Mouse (Mus musculus) forebrain, embryonic 16.5 days (tissue): ENCODE measurements around the gene Iqcf5. TPM values are rescaled to one million over a fixed set of nuclear protein-coding genes. Genes with fewer than 3 reads are reported as not detected.
A peak's percentile ranks its signal among the peaks of the same experiment; 100 is the strongest.

ENCODE experiments used
- ATAC-seq: fragments of 200-750 bp; cut with Nextera tagmentation; 2 replicates; pipeline ENCODE4 v1.8.0; 2017; ENCODE audit warnings: mild to moderate bottlenecking, moderate library complexity
- H3K27ac ChIP-seq: fragments of 300-500 bp; sonication (generic); 2 replicates; pipeline ENCODE4 v1.5.1; 2014; ENCODE audit warnings: low read length, control low read depth
- H3K27me3 ChIP-seq: fragments of 300-500 bp; sonication (generic); replicated peaks from 2 replicates; pipeline ENCODE4 v1.6.1; 2014; ENCODE audit warnings: low read length; ENCODE audit not compliant: control insufficient read depth, insufficient read depth
- H3K36me3 ChIP-seq: fragments of 300-500 bp; sonication (generic); 2 replicates; pipeline ENCODE4 v1.6.1; 2014; ENCODE audit not compliant: control insufficient read depth, insufficient read depth
- H3K4me1 ChIP-seq: fragments of 300-500 bp; sonication (generic); replicated peaks from 2 replicates; pipeline ENCODE4 v1.6.1; 2014; ENCODE audit warnings: low read length; ENCODE audit not compliant: control insufficient read depth, insufficient read depth
- H3K4me2 ChIP-seq: fragments of 300-500 bp; sonication (generic); 2 replicates; pipeline ENCODE4 v1.6.1; 2014; ENCODE audit warnings: mild to moderate bottlenecking, low read length, control low read depth
- H3K4me3 ChIP-seq: fragments of 300-500 bp; sonication (generic); replicated peaks from 2 replicates; pipeline ENCODE4 v1.5.1; 2014; ENCODE audit warnings: mild to moderate bottlenecking, low read length, control low read depth
- H3K9ac ChIP-seq: fragments of 300-500 bp; sonication (generic); replicated peaks from 2 replicates; pipeline ENCODE4 v1.6.1; 2014; ENCODE audit warnings: low read depth, low read length, control low read depth
- H3K9me3 ChIP-seq: fragments of 300-500 bp; sonication (generic); 2 replicates; pipeline ENCODE4 v1.6.1; 2016; ENCODE audit warnings: low read length; ENCODE audit not compliant: control insufficient read depth
- WGBS: fragments of 180-500 bp; shearing (Covaris S2); extraction: QIAGEN DNeasy Blood & Tissue Kit; methylation state at CpG from one replicate; pipeline ENCODE4 v1.1.7; 2014; 5-methylcytosine and 5-hydroxymethylcytosine counted together
- polyA plus RNA-seq: library from polyadenylated mRNA; unstranded; fragments of >200 nt; fragmentation: Nextera tagmentation; extraction: Ambion mirVana; gene quantifications from 2 replicates; pipeline ENCODE4 v1.2.1, GENCODE M21; 2015

Gene Iqcf5
- polyA plus RNA-seq, 1 experiment from 2014 or later: not detected

DNA sequence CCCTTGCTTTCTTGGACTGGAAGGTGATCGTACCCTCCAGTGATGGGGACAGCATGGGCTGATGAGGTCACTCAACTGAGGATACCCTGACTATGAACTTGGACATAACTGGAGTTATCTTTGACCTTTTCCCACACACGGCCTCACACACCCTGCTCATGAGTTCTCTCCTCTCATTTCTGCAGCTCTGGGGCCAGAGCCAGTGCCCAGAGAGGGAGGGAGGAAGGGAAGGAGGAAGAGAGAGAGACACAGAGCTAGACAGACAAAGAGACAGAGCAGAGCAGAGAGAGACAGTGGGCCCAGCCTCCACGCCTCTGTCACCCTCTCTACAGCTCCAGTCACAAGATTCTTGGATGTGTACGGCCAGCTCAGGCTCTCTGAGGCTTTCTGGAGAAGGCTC lies 42.1 kb upstream of the Iqcf5 start:
- H3K4me2 ChIP-seq: no peak overlapping the region
- H3K4me1 ChIP-seq: peaks cover 8% of the 10 kb centered on the region; the same call in 1 of the 2 replicates
- H3K9ac ChIP-seq: no peak overlapping the region
- 64% methylated on average over 4 of the region's 4 CpGs for WGBS
- no peak for ATAC-seq
- H3K36me3 ChIP-seq: no peaks in the 10 kb centered on the region
- H3K27ac ChIP-seq: no peak overlapping the region
- no peaks in the 10 kb centered on the region for H3K27me3 ChIP-seq
- no peaks in the 10 kb centered on the region for H3K9me3 ChIP-seq
- H3K4me3 ChIP-seq: no peak overlapping the region

DNA sequence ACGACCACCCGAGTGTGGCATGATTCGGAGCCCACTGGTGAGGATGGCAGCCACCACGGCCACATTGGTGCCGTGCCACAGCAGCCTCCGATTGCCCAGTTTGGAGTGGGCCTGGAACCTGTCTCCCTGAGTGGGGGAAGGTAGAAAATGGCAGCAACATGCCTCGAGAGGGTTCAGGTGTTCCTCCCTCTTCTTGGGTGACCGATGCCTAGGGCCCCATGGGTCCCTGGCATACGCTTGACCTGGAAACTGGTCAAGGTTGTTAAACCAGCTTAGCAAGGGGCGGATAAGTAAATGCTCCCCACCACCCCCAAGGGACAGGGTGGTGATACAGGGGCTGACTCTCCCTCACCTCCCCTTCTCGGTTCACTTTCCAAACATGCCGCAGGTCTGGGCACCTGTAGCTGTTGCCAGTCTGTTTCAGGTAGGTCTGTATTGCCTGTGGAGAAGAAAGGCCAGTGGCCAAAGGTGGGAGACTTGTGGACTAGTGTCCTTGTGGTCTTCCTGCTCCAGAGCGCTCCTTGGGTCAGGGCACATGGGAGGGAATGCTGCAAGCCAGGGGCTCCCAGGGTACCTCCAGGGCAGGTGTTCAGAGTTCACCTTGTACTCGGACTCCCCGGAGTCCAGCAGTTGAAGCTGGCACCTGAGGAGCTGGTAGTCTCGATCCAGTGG lies 41.2 kb upstream of the Iqcf5 start:
- Histone ChIP-seq H3K36me3 (no peaks in the 10 kb centered on the region), H3K4me1 (peaks cover 15% of the 10 kb centered on the region), H3K9ac (no peak overlapping the region), H3K9me3 (no peaks in the 10 kb centered on the region), H3K4me2 (no peak overlapping the region), H3K27ac (no peak overlapping the region), H3K4me3 (no peak overlapping the region), H3K27me3 (no peaks in the 10 kb centered on the region)
- no peak for ATAC-seq
- 90% methylated on average over 16 of the region's 16 CpGs for WGBS

DNA sequence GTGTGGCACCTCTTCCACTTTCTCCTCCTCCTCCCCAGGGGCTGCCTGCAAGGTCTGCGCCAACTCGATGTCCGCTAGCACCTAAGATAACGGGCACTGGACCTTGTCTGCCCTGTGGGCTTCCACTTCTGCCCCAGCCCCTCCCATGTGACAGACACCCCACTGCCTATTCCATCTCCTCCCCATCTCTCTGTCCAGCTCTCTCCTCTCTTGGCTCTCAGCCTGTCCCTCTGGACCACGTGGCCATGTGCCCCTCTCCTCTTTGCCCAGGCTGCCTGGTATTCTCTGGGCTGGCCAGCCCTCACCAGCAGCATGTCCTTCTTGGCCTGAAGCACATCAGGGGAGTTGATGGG lies 40.6 kb upstream of the Iqcf5 start:
- Histone ChIP-seq H3K27me3 (no peaks in the 10 kb centered on the region), H3K4me3 (no peak overlapping the region), H3K9ac (no peak overlapping the region), H3K36me3 (no peaks in the 10 kb centered on the region), H3K27ac (no peak overlapping the region), H3K4me2 (no peak overlapping the region), H3K4me1 (peaks cover 20% of the 10 kb centered on the region), H3K9me3 (no peaks in the 10 kb centered on the region)
- no peak for ATAC-seq
- WGBS: 81% methylated on average over 5 of the region's 5 CpGs

DNA sequence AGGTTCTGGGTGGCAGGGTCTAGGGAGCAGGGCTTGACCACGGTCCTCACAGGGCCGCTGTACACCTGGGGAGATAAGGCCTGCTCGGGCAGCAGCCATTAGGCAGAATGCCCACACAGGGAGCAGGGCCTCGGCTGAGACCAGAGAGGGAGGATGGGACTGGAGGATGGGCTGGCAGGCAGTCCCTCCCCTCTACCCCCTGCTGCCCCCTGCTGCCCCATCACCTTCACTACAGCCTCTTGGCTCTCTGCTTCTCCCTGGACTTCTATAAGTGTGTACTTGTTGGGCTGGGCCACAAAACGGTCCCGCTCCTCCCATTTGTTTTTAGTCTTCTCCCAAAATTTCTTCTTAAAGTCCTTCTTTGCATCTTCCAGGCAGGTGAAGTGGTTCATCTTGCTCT lies 39.9 kb upstream of the Iqcf5 start:
- no peak overlapping the region for H3K27ac ChIP-seq
- no peak overlapping the region for H3K4me3 ChIP-seq
- no peaks in the 10 kb centered on the region for H3K9me3 ChIP-seq
- H3K9ac ChIP-seq: no peak overlapping the region
- ATAC-seq: no peak
- peaks cover 20% of the 10 kb centered on the region for H3K4me1 ChIP-seq
- H3K36me3 ChIP-seq: no peaks in the 10 kb centered on the region
- H3K4me2 ChIP-seq: no peak overlapping the region
- no peaks in the 10 kb centered on the region for H3K27me3 ChIP-seq
- 3% methylated on average over 6 of the region's 6 CpGs for WGBS

DNA sequence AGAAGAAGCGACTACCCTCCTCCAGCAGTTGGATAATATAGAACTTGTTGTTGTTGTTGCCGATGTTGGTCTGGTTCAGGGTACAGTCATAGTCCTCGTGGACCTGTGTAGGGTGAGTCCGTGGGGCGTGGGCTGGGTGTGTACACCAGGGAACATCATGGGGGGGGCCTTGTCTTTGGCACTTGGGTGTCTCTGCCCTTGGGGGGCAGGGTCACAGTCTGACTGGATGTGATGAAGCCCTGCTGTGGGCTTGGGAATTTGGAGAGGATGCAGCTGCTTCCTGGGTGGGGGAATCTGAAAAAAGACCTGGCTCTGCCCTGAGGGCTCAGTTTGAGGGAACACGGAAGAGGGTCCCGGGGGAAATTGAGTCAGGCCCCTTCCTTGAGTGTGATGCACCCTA lies 39.3 kb upstream of the Iqcf5 start:
- no peak for ATAC-seq
- H3K27me3 ChIP-seq: no peaks in the 10 kb centered on the region
- no peak overlapping the region for H3K9ac ChIP-seq
- no peaks in the 10 kb centered on the region for H3K36me3 ChIP-seq
- H3K9me3 ChIP-seq: no peaks in the 10 kb centered on the region
- H3K4me1 ChIP-seq: peaks cover 20% of the 10 kb centered on the region
- no peak overlapping the region for H3K4me3 ChIP-seq
- no peak overlapping the region for H3K4me2 ChIP-seq
- WGBS: 69% methylated on average over 7 of the region's 7 CpGs
- no peak overlapping the region for H3K27ac ChIP-seq

DNA sequence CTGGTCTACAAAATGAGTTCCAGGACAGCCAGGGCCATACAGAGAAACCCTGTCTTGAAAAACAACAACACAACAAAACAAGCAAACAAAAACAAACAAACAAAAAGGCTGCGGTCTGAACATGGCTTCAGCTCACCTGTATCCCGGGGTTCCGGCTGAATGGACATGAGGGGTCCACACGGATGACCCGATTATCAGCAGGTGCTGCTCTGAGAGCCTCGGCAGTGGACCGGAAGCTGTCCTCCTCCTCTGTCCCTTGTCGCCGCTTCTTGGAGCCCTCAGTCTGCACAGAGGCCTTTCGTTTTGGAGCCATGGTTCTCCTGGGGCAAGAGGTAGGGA lies 38.7 kb upstream of the Iqcf5 start, which contains the start of gene Rrp9:
Rrp9 (plus strand) TSS at position 301 of the 339 bp plus-strand sequence.
- Histone ChIP-seq H3K9me3 (no peaks in the 10 kb centered on the region), H3K4me1 (peaks cover 20% of the 10 kb centered on the region), H3K27ac (no peak within 1 kb of the TSS), H3K4me2 (peak within 1 kb of the TSS; percentile 28), H3K4me3 (0 out of 2 replicates have a peak within 1 kb of the TSS, but pooled peaks have one; percentile 6), H3K36me3 (no peaks in the 10 kb centered on the region), H3K9ac (no peak within 1 kb of the TSS), H3K27me3 (no peaks in the 10 kb centered on the region)
- 88% methylated on average over 10 of the region's 10 CpGs for WGBS
- no peak for ATAC-seq

DNA sequence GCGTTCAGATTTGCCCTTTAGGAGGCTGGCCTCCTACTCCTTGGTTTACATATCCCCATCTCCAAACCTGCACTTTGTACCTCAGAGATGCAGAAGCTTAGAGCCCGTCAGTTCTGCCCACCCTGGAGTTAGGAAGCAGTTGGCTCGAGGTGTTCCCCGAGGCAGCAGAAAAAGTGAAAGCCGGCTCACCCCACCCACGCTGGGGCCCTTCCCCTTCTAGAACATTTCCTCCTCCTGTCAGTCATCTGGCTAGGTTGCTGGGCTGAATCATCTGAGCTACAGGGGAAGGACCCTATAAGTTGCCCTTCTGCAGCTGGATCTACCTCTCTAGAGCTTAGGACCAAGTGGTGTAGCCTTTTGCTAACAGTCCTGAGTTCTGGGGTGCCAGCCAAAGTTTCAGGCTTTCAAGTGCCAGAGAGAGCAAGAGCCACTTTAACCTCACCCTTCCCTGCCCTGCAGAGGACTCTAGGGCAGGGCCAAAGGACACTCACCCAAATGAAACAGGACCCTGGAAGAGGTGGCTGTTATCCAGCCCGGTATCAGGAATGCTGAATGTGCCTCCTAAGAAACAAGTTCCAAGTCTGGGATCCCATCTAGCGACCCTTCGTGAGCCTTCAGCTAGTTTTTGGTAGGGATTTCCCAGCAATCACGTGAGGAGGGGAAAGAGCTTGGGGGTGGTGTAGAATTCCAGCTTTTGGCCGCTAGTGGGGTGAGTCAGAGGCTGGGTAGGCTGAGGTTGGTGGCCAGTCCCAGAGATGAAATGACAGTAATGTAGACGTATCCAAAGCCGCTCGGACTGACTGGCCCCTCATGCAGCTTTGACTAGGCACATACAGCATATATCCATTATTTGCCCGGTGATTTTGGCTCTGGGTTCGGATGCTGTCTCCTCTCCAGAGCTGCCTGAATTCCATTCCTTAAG lies 38.1 kb upstream of the Iqcf5 start:
- no peak overlapping the region for H3K9ac ChIP-seq
- no peaks in the 10 kb centered on the region for H3K9me3 ChIP-seq
- 0 out of 2 replicates have a peak overlapping the region, but pooled peaks have one; percentile 6 for H3K4me3 ChIP-seq
- peak overlapping the region; percentile 28 for H3K4me2 ChIP-seq
- ATAC-seq: no peak
- H3K27me3 ChIP-seq: no peaks in the 10 kb centered on the region
- H3K4me1 ChIP-seq: peaks cover 20% of the 10 kb centered on the region
- 35% methylated on average over 16 of the region's 16 CpGs for WGBS
- H3K36me3 ChIP-seq: no peaks in the 10 kb centered on the region
- H3K27ac ChIP-seq: no peak overlapping the region

DNA sequence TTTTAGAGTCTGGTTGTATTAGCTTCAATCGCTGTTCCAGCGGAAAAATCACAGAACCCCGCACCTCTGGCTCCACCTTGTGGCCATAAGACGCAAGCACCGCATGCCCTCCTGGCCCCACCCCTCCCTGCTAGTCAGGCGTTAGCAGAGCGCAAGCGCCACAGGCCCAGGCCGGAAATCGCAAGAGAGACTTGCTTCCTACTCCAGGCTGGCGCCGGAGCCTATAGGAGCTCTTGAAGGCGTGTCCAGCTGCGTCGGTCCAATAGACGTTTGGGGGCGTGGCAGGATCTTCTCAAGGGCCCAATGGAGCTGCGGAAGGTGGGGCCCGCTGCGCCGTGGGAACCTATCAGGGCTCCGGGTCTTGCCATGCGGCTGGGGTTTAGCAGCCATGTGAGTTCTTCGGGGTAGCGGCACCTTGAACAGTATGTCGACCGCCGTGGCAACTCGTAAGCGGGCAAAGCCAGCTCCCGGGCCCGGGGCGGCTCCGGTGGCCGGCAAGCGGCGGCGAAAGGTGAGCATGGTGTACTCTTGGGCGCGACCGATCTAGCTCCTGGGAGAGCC lies 37.4 kb upstream of the Iqcf5 start, which contains the start of gene Parp3:
Parp3 (minus strand) TSS at position 26 of the 561 bp plus-strand sequence.
- Histone ChIP-seq H3K4me2 (peak within 1 kb of the TSS; percentile 77), H3K36me3 (no peaks in the 10 kb centered on the region), H3K27ac (no peak within 1 kb of the TSS), H3K27me3 (no peaks in the 10 kb centered on the region), H3K9ac (peak within 1 kb of the TSS; percentile 56), H3K4me1 (peaks cover 20% of the 10 kb centered on the region), H3K9me3 (no peaks in the 10 kb centered on the region), H3K4me3 (peak within 1 kb of the TSS; percentile 66)
- WGBS: under 1% methylated on average over 41 of the region's 41 CpGs
- ATAC-seq: peak; percentile 99

DNA sequence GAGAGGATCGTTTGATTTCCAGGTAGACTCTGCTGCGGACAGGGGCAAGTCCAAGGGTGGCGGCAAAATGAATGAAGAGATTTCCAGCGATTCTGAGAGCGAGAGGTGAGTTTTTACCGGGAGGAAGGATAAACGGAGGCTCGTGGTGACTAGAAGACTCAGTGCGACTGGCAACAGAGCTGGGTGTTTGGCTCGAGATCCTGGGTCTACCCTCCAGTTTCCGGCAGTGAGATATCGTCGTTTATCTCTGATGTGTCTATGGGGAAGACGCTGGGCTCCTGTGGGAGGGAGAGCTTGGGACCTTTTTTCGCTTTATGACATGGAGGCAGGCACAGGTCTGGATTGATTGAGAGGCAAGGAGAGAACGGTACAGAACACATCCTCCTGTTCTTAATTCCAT lies 36.7 kb upstream of the Iqcf5 start:
- ATAC-seq: no peak
- no peak overlapping the region for H3K27ac ChIP-seq
- WGBS: 5% methylated on average over 16 of the region's 16 CpGs

More for the DNA sequence above, 36.7 kb upstream of the Iqcf5 start:
- no peaks in the 10 kb centered on the region for H3K27me3 ChIP-seq
- H3K4me1 ChIP-seq: peaks cover 20% of the 10 kb centered on the region
- peak overlapping the region; percentile 77 for H3K4me2 ChIP-seq
- no peaks in the 10 kb centered on the region for H3K36me3 ChIP-seq
- H3K4me3 ChIP-seq: peak overlapping the region; percentile 66
- no peaks in the 10 kb centered on the region for H3K9me3 ChIP-seq
- peak overlapping the region; percentile 56 for H3K9ac ChIP-seq
